Mouse (Mus musculus) neural tube, embryonic 12.5 days (tissue): ENCODE measurements around the gene Lrrc7. TPM values are rescaled to one million over a fixed set of nuclear protein-coding genes. Genes with fewer than 3 reads are reported as not detected.

Source experiments
- ATAC-seq: fragments of 200-750 bp; cut with Nextera tagmentation; 2 replicates; pipeline ENCODE4 v1.8.0; 2017; ENCODE audit warnings: low read depth, mild to moderate bottlenecking, moderate TSS enrichment, moderate library complexity; ENCODE audit not compliant: low FRiP score
- H3K27ac ChIP-seq: fragments of 300-500 bp; sonication (generic); 2 replicates; pipeline ENCODE4 v1.5.1; 2016
- H3K27me3 ChIP-seq: fragments of 300-500 bp; sonication (generic); replicated peaks from 2 replicates; pipeline ENCODE4 v1.6.1; 2016; ENCODE audit warnings: mild to moderate bottlenecking
- H3K36me3 ChIP-seq: fragments of 300-500 bp; sonication (generic); 2 replicates; pipeline ENCODE4 v1.6.1; 2016; ENCODE audit warnings: mild to moderate bottlenecking
- H3K4me1 ChIP-seq: fragments of 300-500 bp; sonication (generic); 2 replicates; pipeline ENCODE4 v1.6.1; 2016
- H3K4me2 ChIP-seq: fragments of 300-500 bp; sonication (generic); replicated peaks from 2 replicates; pipeline ENCODE4 v1.6.1; 2016; ENCODE audit warnings: mild to moderate bottlenecking
- H3K4me3 ChIP-seq: fragments of 300-500 bp; sonication (generic); 2 replicates; pipeline ENCODE4 v1.5.1; 2016
- H3K9ac ChIP-seq: fragments of 300-500 bp; sonication (generic); 2 replicates; pipeline ENCODE4 v1.6.1; 2016; ENCODE audit warnings: mild to moderate bottlenecking
- H3K9me3 ChIP-seq: fragments of 300-500 bp; sonication (generic); 2 replicates; pipeline ENCODE4 v1.6.1; 2016; ENCODE audit warnings: mild to moderate bottlenecking
- WGBS: fragments of 180-500 bp; shearing (Covaris S2); methylation state at CpG from one replicate; pipeline ENCODE4 v1.1.7; 2016; 5-methylcytosine and 5-hydroxymethylcytosine counted together
- polyA plus RNA-seq: library from polyadenylated mRNA; unstranded; fragments of >200 nt; fragmentation: Nextera tagmentation; extraction: Ambion mirVana; gene quantifications from 2 replicates; pipeline ENCODE4 v1.2.1, GENCODE M21; 2016

Gene Lrrc7
- polyA plus RNA-seq, 1 experiment from 2014 or later = 5.7 TPM

DNA sequence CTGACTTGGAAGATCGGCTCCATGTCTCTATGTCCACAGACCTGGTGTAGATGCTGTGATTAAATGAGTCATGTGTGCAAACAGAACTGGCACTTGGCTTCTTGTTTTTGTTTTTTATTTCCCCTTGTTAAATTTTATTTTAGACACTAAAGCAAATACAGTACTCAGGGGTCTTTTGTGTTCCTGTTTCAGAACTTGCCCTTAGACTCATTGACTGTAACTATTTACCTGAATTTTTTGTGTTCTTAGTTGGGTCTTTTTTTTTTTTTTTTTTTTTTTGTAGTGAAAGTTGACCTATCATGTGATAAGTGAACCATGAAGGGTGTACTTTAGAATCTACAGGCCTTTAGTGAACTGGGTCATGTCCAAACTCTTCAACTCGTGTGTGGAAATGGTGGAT, 521.3 kb downstream of the Lrrc7 start:
- no peak for ATAC-seq

DNA sequence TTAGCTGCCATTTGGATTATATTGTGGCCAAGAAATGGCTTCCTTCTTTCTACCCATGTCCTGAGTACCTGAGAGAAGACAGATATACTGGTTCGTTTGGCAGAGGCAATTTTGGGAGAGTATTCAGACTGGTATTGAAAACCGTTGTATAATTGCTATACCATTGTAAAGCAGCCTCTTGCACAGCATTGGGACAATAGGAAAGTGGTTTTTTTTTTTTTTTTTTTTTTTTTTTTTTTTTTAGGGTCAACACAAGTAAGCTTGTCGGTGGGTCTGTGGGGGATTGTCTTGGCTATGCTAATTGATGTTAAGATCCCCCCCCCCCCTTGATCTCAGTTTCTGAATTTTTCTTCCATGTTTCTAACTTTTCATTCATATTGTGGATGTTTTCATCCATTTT, 523.9 kb downstream of the Lrrc7 start:
- Histone ChIP-seq H3K27ac (no peak overlapping the region), H3K4me2 (0 out of 2 replicates have a peak overlapping the region, but pooled peaks have one; percentile 69), H3K9ac (no peak overlapping the region), H3K9me3 (no peaks in the 10 kb centered on the region), H3K36me3 (no peaks in the 10 kb centered on the region), H3K27me3 (no peaks in the 10 kb centered on the region), H3K4me3 (no peak overlapping the region), H3K4me1 (peaks cover 13% of the 10 kb centered on the region)
- WGBS = 90% methylated on average over 3 of the region's 3 CpGs
- no peak for ATAC-seq

More for the DNA sequence above, 521.3 kb downstream of the Lrrc7 start:
- no peak overlapping the region for H3K27ac ChIP-seq
- H3K4me2 ChIP-seq = no peak overlapping the region
- WGBS = 91% methylated on average over 2 of the region's 2 CpGs
- H3K27me3 ChIP-seq = no peaks in the 10 kb centered on the region
- H3K36me3 ChIP-seq = no peaks in the 10 kb centered on the region
- no peak overlapping the region for H3K4me3 ChIP-seq
- no peak overlapping the region for H3K9ac ChIP-seq
- 0 out of 2 replicates have a peak, but pooled peaks cover 6% of the 10 kb centered on the region for H3K4me1 ChIP-seq
- H3K9me3 ChIP-seq = no peaks in the 10 kb centered on the region

DNA sequence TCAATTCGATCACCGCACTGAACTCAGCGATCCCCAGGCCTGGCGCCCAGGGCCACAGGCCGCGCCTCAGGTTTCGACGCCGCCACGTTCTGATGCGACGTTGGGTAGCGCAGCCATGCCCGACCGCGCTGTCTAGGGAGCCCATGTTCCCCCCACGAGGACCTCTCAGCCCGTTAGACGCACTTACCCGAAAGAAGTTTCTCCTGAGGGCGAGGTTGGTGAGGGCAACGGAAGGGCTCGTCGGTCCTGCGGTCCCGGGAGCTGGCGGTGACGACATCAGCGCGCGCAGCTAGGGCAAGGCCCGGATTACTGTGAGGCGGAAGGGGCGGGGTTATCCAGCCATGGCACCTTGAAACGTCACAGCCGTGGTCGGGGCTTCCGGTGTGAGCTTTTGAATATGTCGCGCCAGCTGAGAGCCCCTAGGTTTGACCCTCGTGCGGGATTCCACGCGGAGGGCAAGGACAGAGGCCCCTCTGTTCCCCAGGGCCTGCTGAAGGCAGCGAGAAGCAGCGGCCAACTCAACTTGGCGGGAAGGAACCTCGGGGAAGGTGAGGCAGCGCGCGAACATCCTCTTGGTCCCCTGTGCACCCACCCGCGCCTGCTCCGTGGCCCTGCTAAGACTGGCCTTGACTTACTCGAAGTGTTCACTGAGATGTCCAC, 525.6 kb downstream of the Lrrc7 start, which contains the start of the genes Srsf11 and Lrrc40:
Gene Srsf11 (minus strand): TSS at position 311 of the 660 bp plus-strand sequence.
Gene Lrrc40 (plus strand): TSS at position 334 of the 660 bp plus-strand sequence.
- Histone ChIP-seq H3K27me3 (no peaks in the 10 kb centered on the region), H3K4me3 (peak within 1 kb of the TSS; percentile 78), H3K36me3 (no peaks in the 10 kb centered on the region), H3K9me3 (no peaks in the 10 kb centered on the region), H3K4me2 (peak within 1 kb of the TSS; percentile 69), H3K27ac (no peak within 1 kb of the TSS), H3K4me1 (peaks cover 20% of the 10 kb centered on the region), H3K9ac (peak within 1 kb of the TSS; percentile 80)
- peak; percentile 96 for ATAC-seq
- under 1% methylated on average over 55 of the region's 55 CpGs for WGBS

DNA sequence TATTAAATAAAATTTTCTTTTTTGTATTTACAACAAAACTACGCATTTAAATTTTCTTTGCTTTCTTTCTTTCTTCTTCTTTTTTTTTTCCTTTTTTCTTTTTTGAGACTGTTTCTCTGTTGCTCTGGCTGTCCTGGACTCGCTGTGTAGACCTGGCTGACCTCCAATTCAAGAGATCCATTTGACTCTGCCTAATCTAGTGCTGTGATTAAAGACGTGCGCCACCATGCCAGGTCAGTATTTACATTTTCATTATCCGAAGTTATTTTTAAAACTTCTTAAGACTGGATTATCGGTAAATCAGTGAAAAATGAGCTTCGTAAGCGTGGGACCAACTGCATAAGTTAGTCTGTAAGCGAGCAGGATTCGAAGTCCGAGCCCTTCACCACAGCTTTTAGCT, 526.2 kb downstream of the Lrrc7 start:
- Histone ChIP-seq H3K36me3 (no peaks in the 10 kb centered on the region), H3K4me3 (peak overlapping the region; percentile 78), H3K27me3 (no peaks in the 10 kb centered on the region), H3K27ac (no peak overlapping the region), H3K4me1 (peaks cover 20% of the 10 kb centered on the region), H3K9ac (peak overlapping the region; percentile 80), H3K4me2 (peak overlapping the region; percentile 69), H3K9me3 (no peaks in the 10 kb centered on the region)
- ATAC-seq = no peak
- WGBS = 2% methylated on average over 11 of the region's 11 CpGs
